Mouse (Mus musculus): ENCODE results near the gene Txlng.
A peak's percentile ranks its signal among the peaks of the same experiment; 100 is the strongest.

Gene Txlng

GRCm38 (mm10) chrX:162760115-162760942 is 68.9 kb downstream of the Txlng start, which contains the start of gene Rbbp7:
Gene Rbbp7 (plus strand): TSS chrX:162760402.
- peak; percentile 90 to 91 for DNase-seq

- DNase-seq, result peak in 1 of 2 experiments; percentile 11
These were observed 69.8 kb downstream of the Txlng start for GRCm38 (mm10) chrX:162759251-162760114.

GRCm38 (mm10) chrX:162756058-162756457 is 73.2 kb downstream of the Txlng start:
- no peak for DNase-seq

DNA sequence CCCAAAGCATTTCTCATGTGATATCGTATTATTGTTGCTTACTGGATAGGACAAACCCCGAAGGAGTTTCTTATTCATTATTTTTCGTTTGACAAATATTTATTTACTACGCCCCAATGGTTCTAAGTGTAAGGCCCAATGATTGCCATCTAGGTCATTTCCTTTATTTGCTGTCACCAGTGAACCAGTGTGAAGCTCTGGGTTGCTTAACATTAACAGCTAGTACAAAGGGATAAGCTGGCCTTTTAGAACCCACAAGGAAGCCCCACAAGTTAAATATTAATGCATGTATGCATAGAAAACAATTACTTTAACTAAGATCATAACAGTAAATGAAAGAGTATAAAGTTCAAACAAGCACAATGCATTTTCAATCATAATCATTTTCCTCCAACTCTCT is 74.9 kb downstream of the Txlng start:
- no peak for DNase-seq

- DNase-seq, result no peak
These were observed 76.8 kb downstream of the Txlng start for GRCm38 (mm10) chrX:162752418-162752817.

DNA sequence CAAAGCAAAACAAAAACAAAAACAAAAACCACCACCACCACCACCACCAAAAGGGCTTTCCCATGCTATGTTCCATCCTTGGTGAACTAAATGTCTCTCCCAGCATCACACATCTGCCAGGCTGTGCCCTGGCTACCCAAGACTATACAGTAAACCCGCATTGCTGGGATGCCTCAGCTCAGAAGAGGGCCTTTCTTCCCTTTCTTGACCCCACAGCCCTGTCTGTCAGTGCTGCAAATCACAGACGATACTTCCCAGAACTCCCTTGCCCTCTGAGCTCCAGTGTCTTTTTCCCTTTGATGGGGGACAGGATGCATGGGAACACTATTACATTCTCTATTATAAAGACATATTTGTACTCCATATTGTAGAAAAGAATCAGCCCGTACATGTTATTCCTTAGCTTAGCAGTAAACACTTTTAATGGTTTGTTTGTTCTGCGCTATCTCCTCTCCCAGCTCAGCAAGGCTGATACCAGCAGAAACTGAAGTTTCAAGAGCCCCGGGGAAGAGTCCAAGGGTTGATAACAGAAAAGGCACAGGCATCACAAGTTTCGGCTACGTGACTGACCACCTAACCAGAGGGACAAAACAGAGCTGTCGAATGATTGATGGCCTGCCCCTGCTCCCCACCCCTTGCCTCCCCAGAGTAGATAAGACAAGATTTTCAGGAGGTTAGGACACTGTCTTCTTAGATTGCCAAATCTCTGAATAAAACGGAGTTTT is 80.4 kb downstream of the Txlng start:
- no peak for DNase-seq

GRCm38 (mm10) chrX:162736140-162736659 is 93.1 kb downstream of the Txlng start:
- peak; percentile 7 to 28 for DNase-seq

GRCm38 (mm10) chrX:162734997-162735929 is 94.0 kb downstream of the Txlng start:
- DNase-seq, result peak; percentile 76 to 80

DNA sequence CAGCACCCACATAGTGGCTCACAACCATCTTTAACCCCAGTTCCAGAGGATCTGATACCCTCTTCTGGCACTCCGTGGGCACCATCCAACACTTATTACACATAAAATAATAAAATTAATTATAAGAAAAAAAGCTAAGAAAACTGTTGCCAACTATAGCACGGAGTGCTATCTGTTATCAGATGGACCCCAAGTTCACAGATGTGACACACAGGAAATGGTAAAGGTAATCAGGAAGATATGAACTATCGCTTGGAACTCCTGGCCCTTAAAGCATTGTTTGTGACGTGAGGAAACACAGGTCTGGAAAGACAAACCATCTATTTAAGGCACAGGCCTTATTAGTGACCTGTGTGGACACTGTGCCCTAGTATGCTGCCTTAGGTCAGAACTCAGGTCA is 99.2 kb downstream of the Txlng start:
- no peak for DNase-seq
